ENCODE assay signal across 8 mouse cellular contexts in genomic region chr2:32965511-32966183, GRCm38 (mm10). TPM values are rescaled to one million over a fixed set of nuclear protein-coding genes. Genes with fewer than 3 reads are reported as not detected.
DNase-seq lines count a peak whose midpoint lies in the region; ATAC-seq and TF ChIP-seq lines count a peak whose summit lies in the region.

No protein-coding gene starts in this region.

- H3K36me3 ChIP-seq in intestine, embryonic 14.5 days (ENCODE audit: control insufficient read depth, insufficient read depth, low read length), result peaks cover 26% of the 10 kb centered on the region
- H3K36me3 ChIP-seq in neural tube, embryonic 14.5 days (ENCODE audit: control insufficient read depth, insufficient read depth, low read length), result peaks cover 12% of the 10 kb centered on the region

- no peaks in the 10 kb centered on the region for H3K27me3 ChIP-seq in intestine, embryonic 14.5 days (replicated peaks; ENCODE audit: control insufficient read depth, insufficient read depth, low read length)
- H3K27me3 ChIP-seq in neural tube, embryonic 14.5 days (ENCODE audit: control insufficient read depth, insufficient read depth, low read length), result no peaks in the 10 kb centered on the region

- no peak for TF ChIP-seq POLR2A in bone marrow macrophage, adult 2 months (IDR thresholded peaks at IDR 0.05; ENCODE audit: borderline replicate concordance, low read depth, low read length)

- peaks cover 38% of the 10 kb centered on the region for H3K4me1 ChIP-seq in bone marrow macrophage, adult 2 months (ENCODE audit: control insufficient read depth, insufficient read depth, low read length)
- peaks cover 38% of the 10 kb centered on the region for H3K4me1 ChIP-seq in intestine, embryonic 14.5 days (replicated peaks; ENCODE audit: control insufficient read depth, insufficient read depth, low read length)
- peaks cover 28% of the 10 kb centered on the region for H3K4me1 ChIP-seq in neural tube, embryonic 14.5 days (ENCODE audit: control insufficient read depth, insufficient read depth, low read length)

- no peaks in the 10 kb centered on the region for H3K9me3 ChIP-seq in intestine, embryonic 14.5 days (ENCODE audit: control insufficient read depth, low read length)
- H3K9me3 ChIP-seq in neural tube, embryonic 14.5 days (ENCODE audit: control insufficient read depth, low read length), result no peaks in the 10 kb centered on the region

- no peak for TF ChIP-seq CTCF in layer of hippocampus, adult 2 months (conservative IDR thresholded peaks at IDR 0.05)
- no peak for TF ChIP-seq CTCF in bone marrow macrophage, adult 2 months (IDR thresholded peaks at IDR 0.05; ENCODE audit: low read depth, low read length)

- peak overlapping the region; percentile 74 for H3K4me2 ChIP-seq in intestine, embryonic 14.5 days (ENCODE audit: low read length)
- H3K4me2 ChIP-seq in neural tube, embryonic 14.5 days (ENCODE audit: low read depth, low read length), result peak overlapping the region; percentile 69; the same call in 1 of the 2 replicates

- peak overlapping the region; percentile 100; the same call in 1 of the 2 replicates for H3K27ac ChIP-seq in layer of hippocampus, adult 2 months
- H3K27ac ChIP-seq in bone marrow macrophage, adult 2 months (ENCODE audit: insufficient read depth, low read depth, low read length), result peak overlapping the region; percentile 97
- no peak overlapping the region for H3K27ac ChIP-seq in intestine, embryonic 14.5 days (ENCODE audit: low read depth)
- no peak overlapping the region for H3K27ac ChIP-seq in neural tube, embryonic 14.5 days (ENCODE audit: low read depth, low read length)

- intact Hi-C loops in gastrocnemius, postnatal 14 days (cut with DNase I; ENCODE audit: low total_unique reads), result no loop called here

- no peak overlapping the region; the same call in 1 of the 2 replicates for H3K4me3 ChIP-seq in layer of hippocampus, adult 2 months
- peak overlapping the region; percentile 80; the same call in 1 of the 2 replicates for H3K4me3 ChIP-seq in bone marrow macrophage, adult 2 months (ENCODE audit: insufficient read depth, low read length)
- H3K4me3 ChIP-seq in intestine, embryonic 14.5 days (ENCODE audit: low read depth, low read length), result no peak overlapping the region
- no peak overlapping the region for H3K4me3 ChIP-seq in neural tube, embryonic 14.5 days (ENCODE audit: low read depth, low read length)

- WGBS in intestine, embryonic 14.5 days, result 17% methylated on average over 7 of the region's 7 CpGs
- 16% methylated on average over 7 of the region's 7 CpGs for WGBS in neural tube, embryonic 14.5 days

- DNase-seq in layer of hippocampus, adult 2 months (ENCODE audit: low spot score in 2 of 2), result no peak
- DNase-seq in layer of hippocampus, adult 11-12 months (ENCODE audit: low spot score), result no peak
- DNase-seq in intestine, embryonic 14.5 days (ENCODE audit: low spot score), result no peak
- DNase-seq in gastrocnemius, postnatal 14 days, result no peak
- no peak for DNase-seq in frontal cortex, postnatal 36 days (ENCODE audit: low spot score in 2 of 2)

- peak overlapping the region; percentile 79 for H3K9ac ChIP-seq in intestine, embryonic 14.5 days (ENCODE audit: low read length)
- no peak overlapping the region for H3K9ac ChIP-seq in neural tube, embryonic 14.5 days (replicated peaks; ENCODE audit: low read depth, low read length)

- no peak for ATAC-seq in intestine, embryonic 14.5 days (replicated peaks; ENCODE audit: low FRiP score, low TSS enrichment, low read depth)
- no peak for ATAC-seq in neural tube, embryonic 14.5 days (ENCODE audit: low read depth)
- no peak for ATAC-seq in granulocyte monocyte progenitor cell, adult 5-6 weeks (replicated peaks; ENCODE audit: poor library complexity, severe bottlenecking)

RNA-seq across cellular contexts. Expression of gene Lrsam1, which starts 4.2 kb away (rescaled TPM):
- total RNA-seq in layer of hippocampus, adult 2 months (2021), result 10 to 100 TPM; 36.8 to 37.9 TPM
- 12.0 and 13.2 TPM in 2 replicates for polyA plus RNA-seq in bone marrow macrophage, adult 2 months (2012; ENCODE audit: insufficient read depth, insufficient read length, missing spikeins)
- polyA plus RNA-seq in intestine, embryonic 14.5 days (2014; fragmentation: Nextera tagmentation; extraction: Ambion mirVana), result 7.0 and 7.9 TPM in 2 replicates
- 19.3 and 22.8 TPM in 2 replicates for polyA plus RNA-seq in neural tube, embryonic 14.5 days (2014; fragmentation: Nextera tagmentation; extraction: Ambion mirVana)
- 10 to 100 TPM; 12.0 to 12.2 TPM for total RNA-seq in gastrocnemius, postnatal 14 days (2021)
- total RNA-seq in granulocyte monocyte progenitor cell, adult 5-6 weeks (2014; fragmentation: Nextera tagmentation), result 9.6 and 14.7 TPM in 2 replicates
- total RNA-seq in granulocyte monocyte progenitor cell, adult 5-6 weeks (2017), result 2.8 and 3.2 TPM in 2 replicates

RNA-seq across cellular contexts. Expression of gene Rpl12, which starts 4.3 kb away (rescaled TPM):
- total RNA-seq in layer of hippocampus, adult 2 months (2021), result 100 to 1,000 TPM; 115 to 125 TPM
- 17.4 and 23.3 TPM in 2 replicates for polyA plus RNA-seq in bone marrow macrophage, adult 2 months (2012; ENCODE audit: insufficient read depth, insufficient read length, missing spikeins)
- 259 and 272 TPM in 2 replicates for polyA plus RNA-seq in intestine, embryonic 14.5 days (2014; fragmentation: Nextera tagmentation; extraction: Ambion mirVana)
- polyA plus RNA-seq in neural tube, embryonic 14.5 days (2014; fragmentation: Nextera tagmentation; extraction: Ambion mirVana), result 99.4 and 113 TPM in 2 replicates
- total RNA-seq in gastrocnemius, postnatal 14 days (2021), result 100 to 1,000 TPM; 105 to 143 TPM
- total RNA-seq in granulocyte monocyte progenitor cell, adult 5-6 weeks (2014; fragmentation: Nextera tagmentation), result 3,079 and 3,298 TPM in 2 replicates
- total RNA-seq in granulocyte monocyte progenitor cell, adult 5-6 weeks (2017), result 2,139 and 2,991 TPM in 2 replicates

RNA-seq across cellular contexts. Expression of gene Slc2a8, which starts 16.2 kb away (rescaled TPM):
- 10 to 100 TPM; 19.1 to 21.7 TPM for total RNA-seq in layer of hippocampus, adult 2 months (2021)
- polyA plus RNA-seq in bone marrow macrophage, adult 2 months (2012; ENCODE audit: insufficient read depth, insufficient read length, missing spikeins), result 20.7 and 23.4 TPM in 2 replicates
- 10.3 and 13.6 TPM in 2 replicates for polyA plus RNA-seq in intestine, embryonic 14.5 days (2014; fragmentation: Nextera tagmentation; extraction: Ambion mirVana)
- 17.6 and 21.2 TPM in 2 replicates for polyA plus RNA-seq in neural tube, embryonic 14.5 days (2014; fragmentation: Nextera tagmentation; extraction: Ambion mirVana)
- total RNA-seq in gastrocnemius, postnatal 14 days (2021), result 10 to 100 TPM in 1 of 2 experiments, 1 to 10 TPM in 1; 8.5 to 10.5 TPM
- total RNA-seq in granulocyte monocyte progenitor cell, adult 5-6 weeks (2014; fragmentation: Nextera tagmentation), result 4.0 and 4.8 TPM in 2 replicates
- total RNA-seq in granulocyte monocyte progenitor cell, adult 5-6 weeks (2017), result 3.7 and 5.8 TPM in 2 replicates

Comparison
In these comparisons a context has a peak if more than half of its experiments do, and no peak if none do; other contexts are left out.
1. H3K27ac ChIP-seq: peak in layer of hippocampus, adult 2 months (single experiment) and bone marrow macrophage, adult 2 months (single experiment); none in intestine, embryonic 14.5 days (single experiment) and neural tube, embryonic 14.5 days (single experiment).
2. RNA of gene Rpl12, which starts 4.3 kb away (total RNA-seq): 2,139 to 3,298 TPM in granulocyte monocyte progenitor cell, adult 5-6 weeks; 105 to 143 TPM in gastrocnemius, postnatal 14 days and 115 to 125 TPM in layer of hippocampus, adult 2 months; every median in the first group is over 10 times any median in the second.